Comparison of ENCODE assay signal across 9 mouse cellular contexts in genomic region chr2:76671641-76672040, GRCm38 (mm10). TPM values are rescaled to one million over a fixed set of nuclear protein-coding genes. Genes with fewer than 3 reads are reported as not detected.
DNase-seq lines count a peak whose midpoint lies in the region; ATAC-seq lines count a peak whose summit lies in the region.
"Had no signal": no experiment of that assay in that cellular context is flagged by ENCODE, and none has a peak within 500 bp of the region (broad histone marks: within the 10 kb centered on the region; RNA-seq: fewer than 3 reads in every experiment).

No protein-coding gene starts in this region.

- H3K27ac ChIP-seq in heart, embryonic 13.5 days (replicated peaks), result peak overlapping the region; percentile 79
- no peak overlapping the region for H3K27ac ChIP-seq in hindbrain, embryonic 14.5 days
- H3K27ac ChIP-seq in midbrain, embryonic 11.5 days (ENCODE audit: low read depth, low read length), result no peak overlapping the region

- WGBS in heart, embryonic 13.5 days, result 87% methylated on average over 6 of the region's 6 CpGs
- 75% methylated on average over 6 of the region's 6 CpGs for WGBS in hindbrain, embryonic 14.5 days
- WGBS in midbrain, embryonic 11.5 days, result 93% methylated on average over 6 of the region's 6 CpGs

- peaks cover 40% of the 10 kb centered on the region for H3K4me1 ChIP-seq in heart, embryonic 13.5 days
- H3K4me1 ChIP-seq in hindbrain, embryonic 14.5 days (replicated peaks; ENCODE audit: control insufficient read depth, insufficient read depth, low read length), result peaks cover 22% of the 10 kb centered on the region
- H3K4me1 ChIP-seq in midbrain, embryonic 11.5 days (ENCODE audit: control insufficient read depth, insufficient read depth, low read length), result peaks cover 14% of the 10 kb centered on the region

- H3K27me3 ChIP-seq in heart, embryonic 13.5 days (replicated peaks), result no peaks in the 10 kb centered on the region
- no peaks in the 10 kb centered on the region for H3K27me3 ChIP-seq in hindbrain, embryonic 14.5 days (ENCODE audit: control insufficient read depth, insufficient read depth, low read length)
- H3K27me3 ChIP-seq in midbrain, embryonic 11.5 days (ENCODE audit: control insufficient read depth, insufficient read depth, low read length), result no peaks in the 10 kb centered on the region

- peak overlapping the region; percentile 76 for H3K4me2 ChIP-seq in heart, embryonic 13.5 days
- H3K4me2 ChIP-seq in hindbrain, embryonic 14.5 days (replicated peaks), result peak overlapping the region; percentile 56
- peak overlapping the region; percentile 58 for H3K4me2 ChIP-seq in midbrain, embryonic 11.5 days

- H3K36me3 ChIP-seq in heart, embryonic 13.5 days, result peaks cover 9% of the 10 kb centered on the region
- no peaks in the 10 kb centered on the region; the same call in 1 of the 2 replicates for H3K36me3 ChIP-seq in hindbrain, embryonic 14.5 days (replicated peaks; ENCODE audit: control insufficient read depth, insufficient read depth)
- no peaks in the 10 kb centered on the region for H3K36me3 ChIP-seq in midbrain, embryonic 11.5 days (ENCODE audit: control insufficient read depth, insufficient read depth, low read length)

- ATAC-seq in heart, embryonic 13.5 days (ENCODE audit: extremely low read depth, insufficient number of reproducible peaks, low FRiP score, low TSS enrichment), result no peak
- ATAC-seq in hindbrain, embryonic 14.5 days (ENCODE audit: low FRiP score), result no peak
- ATAC-seq in midbrain, embryonic 11.5 days (ENCODE audit: low FRiP score), result no peak
- ATAC-seq in frontal cortex, adult (ENCODE audit: low TSS enrichment), result no peak

- peak overlapping the region; percentile 59 for H3K4me3 ChIP-seq in heart, embryonic 13.5 days
- peak overlapping the region; percentile 41 for H3K4me3 ChIP-seq in hindbrain, embryonic 14.5 days (replicated peaks; ENCODE audit: low read length)
- H3K4me3 ChIP-seq in midbrain, embryonic 11.5 days (ENCODE audit: low read depth, low read length), result peak overlapping the region; percentile 36; the same call in 1 of the 2 replicates

- peak overlapping the region; percentile 84 for H3K9ac ChIP-seq in heart, embryonic 13.5 days
- H3K9ac ChIP-seq in hindbrain, embryonic 14.5 days, result peak overlapping the region; percentile 53
- H3K9ac ChIP-seq in midbrain, embryonic 11.5 days (ENCODE audit: low read length), result peak overlapping the region; percentile 68

- no peak for DNase-seq in heart, adult 8-10 months (ENCODE audit: low spot score)
- DNase-seq in Muller cell, postnatal 12 days (ENCODE audit: inconsistent ontology term), result peak; percentile 1
- no peak for DNase-seq in hindbrain, embryonic 14.5 days (ENCODE audit: low spot score)
- peak; percentile 85 for DNase-seq in midbrain, embryonic 11.5 days (ENCODE audit: low spot score, missing footprints)
- DNase-seq in thymus, postnatal 0 days (ENCODE audit: low spot score), result no peak
- DNase-seq in adrenal gland, postnatal 36 days, result no peak
- DNase-seq: kidney, postnatal 14 days had no signal

- H3K9me3 ChIP-seq in heart, embryonic 13.5 days, result no peaks in the 10 kb centered on the region
- no peaks in the 10 kb centered on the region for H3K9me3 ChIP-seq in hindbrain, embryonic 14.5 days (ENCODE audit: control insufficient read depth, low read length)
- H3K9me3 ChIP-seq in midbrain, embryonic 11.5 days (ENCODE audit: control insufficient read depth, low read length), result no peaks in the 10 kb centered on the region

RNA-seq across cellular contexts. Expression of gene Fkbp7, which starts 1.3 kb away (rescaled TPM):
- polyA plus RNA-seq in heart, embryonic 13.5 days (2015; fragmentation: Nextera tagmentation; extraction: Ambion mirVana), result 62.4 and 64.8 TPM in 2 replicates
- 10 to 100 TPM; 18.9 to 28.5 (median 23.6) TPM for total RNA-seq in heart, adult 8-10 months (2022)
- polyA plus RNA-seq in hindbrain, embryonic 14.5 days (2014; fragmentation: Nextera tagmentation; extraction: Ambion mirVana), result 15.4 and 19.7 TPM in 2 replicates
- polyA plus RNA-seq in midbrain, embryonic 11.5 days (2014; fragmentation: Nextera tagmentation; extraction: Ambion mirVana), result 18.2 and 20.3 TPM in 2 replicates
- polyA plus RNA-seq in thymus, postnatal 0 days (2015; fragmentation: Nextera tagmentation; extraction: Ambion mirVana), result 14.2 and 14.4 TPM in 2 replicates
- 10 to 100 TPM; 20.7 to 25.7 TPM for total RNA-seq in adrenal gland, postnatal 36 days (2021)

RNA-seq across cellular contexts. Expression of gene Plekha3, which starts 3.4 kb away (rescaled TPM):
- polyA plus RNA-seq in heart, embryonic 13.5 days (2015; fragmentation: Nextera tagmentation; extraction: Ambion mirVana), result 5.7 and 7.0 TPM in 2 replicates
- 10 to 100 TPM; 19.3 to 23.0 (median 20.3) TPM for total RNA-seq in heart, adult 8-10 months (2022)
- polyA plus RNA-seq in hindbrain, embryonic 14.5 days (2014; fragmentation: Nextera tagmentation; extraction: Ambion mirVana), result 14.9 and 15.6 TPM in 2 replicates
- polyA plus RNA-seq in midbrain, embryonic 11.5 days (2014; fragmentation: Nextera tagmentation; extraction: Ambion mirVana), result 11.7 and 12.9 TPM in 2 replicates
- 10.2 and 11.0 TPM in 2 replicates for polyA plus RNA-seq in thymus, postnatal 0 days (2015; fragmentation: Nextera tagmentation; extraction: Ambion mirVana)
- total RNA-seq in adrenal gland, postnatal 36 days (2021), result 10 to 100 TPM; 49.6 to 54.7 TPM

RNA-seq across cellular contexts. Expression of gene Pjvk, which starts 23.4 kb away (rescaled TPM):
- 0.11 TPM in 1 of 2 replicates, not detected in the other for polyA plus RNA-seq in heart, embryonic 13.5 days (2015; fragmentation: Nextera tagmentation; extraction: Ambion mirVana)
- total RNA-seq in heart, adult 8-10 months (2022), result not detected
- 0.68 TPM in 2 replicates for polyA plus RNA-seq in hindbrain, embryonic 14.5 days (2014; fragmentation: Nextera tagmentation; extraction: Ambion mirVana)
- 0.55 and 0.75 TPM in 2 replicates for polyA plus RNA-seq in midbrain, embryonic 11.5 days (2014; fragmentation: Nextera tagmentation; extraction: Ambion mirVana)
- polyA plus RNA-seq in thymus, postnatal 0 days (2015; fragmentation: Nextera tagmentation; extraction: Ambion mirVana), result 0.12 and 0.21 TPM in 2 replicates
- total RNA-seq in adrenal gland, postnatal 36 days (2021), result under 1 TPM; 0.26 to 0.40 TPM

RNA-seq across cellular contexts. Expression of gene Prkra, which starts 23.8 kb away (rescaled TPM):
- polyA plus RNA-seq in heart, embryonic 13.5 days (2015; fragmentation: Nextera tagmentation; extraction: Ambion mirVana), result 31.8 and 35.1 TPM in 2 replicates
- 10 to 100 TPM; 10.6 to 14.2 (median 12.1) TPM for total RNA-seq in heart, adult 8-10 months (2022)
- polyA plus RNA-seq in hindbrain, embryonic 14.5 days (2014; fragmentation: Nextera tagmentation; extraction: Ambion mirVana), result 112 and 119 TPM in 2 replicates
- polyA plus RNA-seq in midbrain, embryonic 11.5 days (2014; fragmentation: Nextera tagmentation; extraction: Ambion mirVana), result 90.9 and 106 TPM in 2 replicates
- 15.4 and 18.6 TPM in 2 replicates for polyA plus RNA-seq in thymus, postnatal 0 days (2015; fragmentation: Nextera tagmentation; extraction: Ambion mirVana)
- 10 to 100 TPM; 22.0 to 32.0 TPM for total RNA-seq in adrenal gland, postnatal 36 days (2021)

Comparison
In these comparisons a context has a peak if more than half of its experiments do, and no peak if none do; other contexts are left out.
1. DNase-seq: peak in Muller cell, postnatal 12 days (single experiment) and midbrain, embryonic 11.5 days (single experiment); none in heart, adult 8-10 months (single experiment), hindbrain, embryonic 14.5 days (single experiment), thymus, postnatal 0 days (single experiment) and adrenal gland, postnatal 36 days (0 of 2).
2. Peak in every context shown above with its lines, with median percentiles within 50 percentile points of each other: H3K4me2 ChIP-seq, H3K4me3 ChIP-seq and H3K9ac ChIP-seq.